Mouse (Mus musculus): ENCODE measurements around the gene Tap2. TPM values are rescaled to one million over a fixed set of nuclear protein-coding genes. Genes with fewer than 3 reads are reported as not detected.
A peak's percentile ranks its signal among the peaks of the same experiment; 100 is the strongest.

The Tap2 gene
- polyA plus RNA-seq, 1 experiment from 2014 or later = 1.6 TPM

DNA sequence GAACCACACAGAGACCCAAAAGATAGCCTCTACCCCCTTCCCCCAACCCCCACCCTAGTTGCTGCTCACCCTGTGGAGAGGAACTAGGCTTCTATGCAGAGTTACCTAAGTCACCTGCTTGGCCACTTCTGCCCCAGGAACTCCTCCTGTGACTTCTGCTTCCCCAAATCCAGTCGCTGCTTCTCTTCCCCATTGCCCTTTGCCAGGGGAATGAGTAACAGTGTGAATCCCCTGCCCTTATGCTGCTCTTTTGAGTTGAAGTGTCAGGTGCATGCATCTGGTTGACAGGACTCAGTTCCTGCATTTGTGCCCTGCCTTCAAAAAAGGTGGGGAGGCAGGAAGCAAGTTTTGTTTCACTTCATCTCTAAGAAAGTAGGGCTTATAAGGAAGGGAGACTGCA, 29.3 kb upstream of the Tap2 start:
- Histone ChIP-seq H3K4me1 (ENCODE audit: control insufficient read depth, insufficient read depth, low read length) (no peaks in the 10 kb centered on the region), H3K9me3 (ENCODE audit: control insufficient read depth, low read length) (peaks cover 5% of the 10 kb centered on the region; the same call in 1 of the 2 replicates), H3K4me2 (ENCODE audit: low read length) (no peak overlapping the region), H3K4me3 (replicated peaks; ENCODE audit: low read depth, low read length) (no peak overlapping the region), H3K27me3 (ENCODE audit: control insufficient read depth, insufficient read depth, low read length) (no peaks in the 10 kb centered on the region), H3K9ac (replicated peaks; ENCODE audit: low read length) (no peak overlapping the region), H3K27ac (replicated peaks; ENCODE audit: low read depth, low read length) (no peak overlapping the region), H3K36me3 (ENCODE audit: control insufficient read depth, insufficient read depth, low read length) (no peaks in the 10 kb centered on the region)
- WGBS = 50% methylated on average over 1 of the region's 1 CpGs
- DNase-seq (no peak), ATAC-seq (ENCODE audit: low FRiP score, low TSS enrichment) (no peak)

DNA sequence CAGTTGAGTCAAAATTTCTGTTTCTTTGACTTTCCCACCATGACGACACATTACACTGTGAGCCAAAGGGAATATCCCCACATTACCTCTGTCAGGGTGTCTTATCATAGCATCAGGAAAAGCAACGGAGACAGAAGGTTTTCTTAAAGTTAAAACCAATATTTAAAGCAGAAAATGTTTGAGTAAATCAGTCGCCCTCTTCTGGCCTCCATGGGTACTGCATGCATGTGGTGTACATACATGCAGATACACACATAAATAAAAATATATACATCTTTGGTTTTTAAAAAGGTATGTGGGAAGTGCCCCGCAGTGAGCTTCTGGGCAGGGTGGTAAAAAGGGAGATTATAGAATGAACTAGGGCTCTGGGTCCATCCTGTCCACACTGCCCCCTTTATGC, 26.1 kb upstream of the Tap2 start:
- H3K36me3 ChIP-seq (ENCODE audit: control insufficient read depth, insufficient read depth, low read length) = no peaks in the 10 kb centered on the region
- no peak for ATAC-seq (ENCODE audit: low FRiP score, low TSS enrichment)
- no peak overlapping the region for H3K27ac ChIP-seq (replicated peaks; ENCODE audit: low read depth, low read length)
- 74% methylated on average over 4 of the region's 4 CpGs for WGBS
- H3K4me3 ChIP-seq (replicated peaks; ENCODE audit: low read depth, low read length) = no peak overlapping the region
- H3K4me1 ChIP-seq (ENCODE audit: control insufficient read depth, insufficient read depth, low read length) = no peaks in the 10 kb centered on the region
- no peak overlapping the region for H3K9ac ChIP-seq (replicated peaks; ENCODE audit: low read length)
- no peak overlapping the region for H3K4me2 ChIP-seq (ENCODE audit: low read length)
- peaks cover 5% of the 10 kb centered on the region; the same call in 1 of the 2 replicates for H3K9me3 ChIP-seq (ENCODE audit: control insufficient read depth, low read length)
- no peak for DNase-seq
- no peaks in the 10 kb centered on the region for H3K27me3 ChIP-seq (ENCODE audit: control insufficient read depth, insufficient read depth, low read length)

DNA sequence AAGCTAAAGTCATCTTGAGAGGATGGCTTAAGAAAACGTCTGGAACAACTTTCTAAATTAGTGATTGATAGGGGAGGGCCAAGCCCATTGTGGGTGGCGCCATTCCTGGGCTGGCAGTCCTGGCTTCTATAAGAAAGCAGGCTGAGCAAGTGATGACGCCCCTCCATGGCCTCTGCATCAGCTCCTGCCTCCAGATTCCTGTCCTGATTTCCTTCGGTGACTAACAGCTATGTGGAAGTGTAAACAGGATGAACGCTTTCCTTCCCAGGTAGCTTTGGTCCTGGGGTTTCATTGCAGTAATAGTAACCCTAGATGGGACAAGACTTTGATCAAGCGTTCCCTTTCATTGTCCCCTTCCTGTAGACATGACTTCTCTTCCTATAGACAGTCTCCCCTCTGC, 24.3 kb upstream of the Tap2 start:
- WGBS = 71% methylated on average over 6 of the region's 6 CpGs
- Histone ChIP-seq H3K9ac (replicated peaks; ENCODE audit: low read length) (no peak overlapping the region), H3K4me2 (ENCODE audit: low read length) (no peak overlapping the region), H3K4me3 (replicated peaks; ENCODE audit: low read depth, low read length) (no peak overlapping the region), H3K27ac (replicated peaks; ENCODE audit: low read depth, low read length) (no peak overlapping the region), H3K9me3 (ENCODE audit: control insufficient read depth, low read length) (peaks cover 3% of the 10 kb centered on the region; the same call in 1 of the 2 replicates), H3K27me3 (ENCODE audit: control insufficient read depth, insufficient read depth, low read length) (no peaks in the 10 kb centered on the region), H3K36me3 (ENCODE audit: control insufficient read depth, insufficient read depth, low read length) (no peaks in the 10 kb centered on the region), H3K4me1 (ENCODE audit: control insufficient read depth, insufficient read depth, low read length) (no peaks in the 10 kb centered on the region)
- DNase-seq = no peak
- ATAC-seq (ENCODE audit: low FRiP score, low TSS enrichment) = no peak

DNA sequence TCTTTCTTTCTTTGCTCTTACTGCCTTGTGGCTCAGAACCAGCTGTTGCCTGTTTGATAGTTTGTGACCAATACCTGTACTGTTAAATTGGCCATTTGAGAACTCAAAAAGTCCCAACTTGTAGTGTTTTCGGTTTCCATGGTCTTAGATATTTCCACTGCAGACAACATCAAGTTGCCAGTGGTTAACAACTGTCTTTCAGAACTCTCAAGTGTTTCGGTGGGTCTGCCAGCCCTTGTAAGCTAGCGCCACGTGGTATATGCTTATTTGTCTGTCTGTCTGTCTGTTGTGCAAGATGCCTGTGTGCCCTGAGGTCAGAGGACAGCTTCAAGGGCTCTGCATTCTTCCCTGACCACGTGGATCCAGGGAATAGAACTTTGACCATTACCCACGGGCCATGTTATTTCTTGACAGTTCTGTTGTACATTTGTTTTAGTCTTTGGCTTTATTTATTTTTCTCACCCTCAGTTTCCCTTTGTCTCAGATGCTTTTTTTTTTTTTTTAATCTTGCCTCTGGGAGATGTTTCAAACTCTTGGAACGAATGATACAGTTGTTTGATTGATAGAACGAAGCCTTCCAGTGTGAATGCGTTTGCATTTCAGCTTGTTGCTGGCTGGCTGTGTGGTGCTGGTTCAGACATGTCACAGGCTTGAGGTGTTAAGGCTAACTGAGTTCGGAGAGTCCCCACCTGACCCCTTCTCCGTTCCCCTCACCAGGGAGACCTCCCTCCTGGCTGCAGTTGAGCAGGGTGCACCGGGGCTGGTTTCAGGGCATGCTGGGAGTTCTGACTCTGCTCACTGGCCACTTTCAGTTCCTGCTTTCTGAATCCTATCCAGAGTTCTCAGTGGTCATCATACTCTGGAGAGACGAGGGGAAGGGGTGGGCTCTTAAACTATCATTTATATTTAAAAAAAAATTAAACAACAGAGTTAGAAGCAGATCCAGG, 23.1 kb upstream of the Tap2 start:
- ATAC-seq (ENCODE audit: low FRiP score, low TSS enrichment) (no peak), DNase-seq (no peak)
- 76% methylated on average over 13 of the region's 13 CpGs for WGBS
- Histone ChIP-seq H3K27me3 (ENCODE audit: control insufficient read depth, insufficient read depth, low read length) (peaks cover 2% of the 10 kb centered on the region; the same call in 1 of the 2 replicates), H3K4me3 (replicated peaks; ENCODE audit: low read depth, low read length) (no peak overlapping the region), H3K4me2 (ENCODE audit: low read length) (no peak overlapping the region), H3K27ac (replicated peaks; ENCODE audit: low read depth, low read length) (no peak overlapping the region), H3K9ac (replicated peaks; ENCODE audit: low read length) (no peak overlapping the region), H3K36me3 (ENCODE audit: control insufficient read depth, insufficient read depth, low read length) (no peaks in the 10 kb centered on the region), H3K4me1 (ENCODE audit: control insufficient read depth, insufficient read depth, low read length) (no peaks in the 10 kb centered on the region), H3K9me3 (ENCODE audit: control insufficient read depth, low read length) (peaks cover 3% of the 10 kb centered on the region; the same call in 1 of the 2 replicates)

DNA sequence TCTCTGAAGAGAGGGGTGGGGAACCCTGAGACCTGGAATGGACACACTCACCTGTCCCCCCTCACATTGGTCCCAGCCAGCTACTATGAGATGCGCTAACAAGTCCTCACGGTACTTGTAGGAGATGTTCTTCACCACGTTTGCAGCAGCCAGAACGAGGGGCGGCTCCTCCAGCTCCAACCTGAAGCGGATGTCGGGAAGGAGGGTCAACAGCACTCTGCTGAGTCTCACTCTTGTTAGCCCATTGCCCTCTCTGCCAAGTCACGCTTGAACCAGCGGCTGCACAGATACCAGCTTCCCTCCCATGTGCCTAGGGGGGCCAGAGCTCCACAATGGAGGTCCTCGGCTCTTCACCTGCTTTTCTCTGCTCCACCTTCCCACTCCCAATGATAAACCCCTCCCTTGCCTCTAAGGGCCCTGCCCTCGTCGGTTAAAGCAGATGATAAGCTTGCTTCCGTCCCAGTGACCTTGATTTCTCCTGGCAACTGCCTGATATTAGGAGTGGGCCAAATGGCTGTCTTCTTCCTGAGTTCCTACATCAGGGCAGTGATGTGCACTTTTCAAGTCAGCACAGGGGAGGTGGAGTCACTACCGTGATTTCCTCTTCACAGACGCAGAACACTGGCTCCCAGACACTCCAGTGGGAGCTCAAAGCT, 19.6 kb upstream of the Tap2 start:
- no peak for ATAC-seq (ENCODE audit: low FRiP score, low TSS enrichment)
- no peak for DNase-seq
- H3K4me3 ChIP-seq (replicated peaks; ENCODE audit: low read depth, low read length) = no peak overlapping the region
- peaks cover 31% of the 10 kb centered on the region for H3K27me3 ChIP-seq (ENCODE audit: control insufficient read depth, insufficient read depth, low read length)
- no peak overlapping the region for H3K27ac ChIP-seq (replicated peaks; ENCODE audit: low read depth, low read length)
- 78% methylated on average over 15 of the region's 15 CpGs for whole genome bisulfite sequencing
- peaks cover 9% of the 10 kb centered on the region; the same call in 1 of the 2 replicates for H3K4me1 ChIP-seq (ENCODE audit: control insufficient read depth, insufficient read depth, low read length)
- H3K36me3 ChIP-seq (ENCODE audit: control insufficient read depth, insufficient read depth, low read length) = no peaks in the 10 kb centered on the region
- H3K9me3 ChIP-seq (ENCODE audit: control insufficient read depth, low read length) = no peaks in the 10 kb centered on the region
- H3K4me2 ChIP-seq (ENCODE audit: low read length) = no peak overlapping the region
- no peak overlapping the region for H3K9ac ChIP-seq (replicated peaks; ENCODE audit: low read length)

DNA sequence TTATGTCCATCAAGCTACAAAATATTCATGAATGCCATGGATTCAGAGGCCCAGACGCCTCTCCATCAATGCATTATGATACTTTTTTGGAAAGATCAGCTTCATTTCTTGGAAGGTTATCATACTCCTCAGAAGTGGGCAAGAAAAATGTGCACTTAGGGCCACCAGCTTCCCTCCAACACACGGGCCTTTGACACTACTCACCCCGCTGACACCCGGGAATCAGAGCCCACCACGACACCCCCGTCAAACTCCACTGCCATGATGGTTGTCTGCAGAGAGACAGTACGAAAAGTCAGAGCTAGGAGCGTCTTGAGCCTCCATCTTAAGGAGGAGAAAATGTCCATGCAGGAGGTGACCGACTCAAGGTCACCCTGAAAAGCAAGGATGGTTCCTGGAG, 17.8 kb upstream of the Tap2 start:
- 94% methylated on average over 9 of the region's 9 CpGs for WGBS
- Histone ChIP-seq H3K9me3 (ENCODE audit: control insufficient read depth, low read length) (no peaks in the 10 kb centered on the region), H3K4me2 (ENCODE audit: low read length) (no peak overlapping the region), H3K27me3 (ENCODE audit: control insufficient read depth, insufficient read depth, low read length) (peaks cover 36% of the 10 kb centered on the region), H3K27ac (replicated peaks; ENCODE audit: low read depth, low read length) (no peak overlapping the region), H3K9ac (replicated peaks; ENCODE audit: low read length) (no peak overlapping the region), H3K36me3 (ENCODE audit: control insufficient read depth, insufficient read depth, low read length) (no peaks in the 10 kb centered on the region), H3K4me1 (ENCODE audit: control insufficient read depth, insufficient read depth, low read length) (peaks cover 9% of the 10 kb centered on the region; the same call in 1 of the 2 replicates), H3K4me3 (replicated peaks; ENCODE audit: low read depth, low read length) (no peak overlapping the region)
- no peak for ATAC-seq (ENCODE audit: low FRiP score, low TSS enrichment)
- no peak for DNase-seq

DNA sequence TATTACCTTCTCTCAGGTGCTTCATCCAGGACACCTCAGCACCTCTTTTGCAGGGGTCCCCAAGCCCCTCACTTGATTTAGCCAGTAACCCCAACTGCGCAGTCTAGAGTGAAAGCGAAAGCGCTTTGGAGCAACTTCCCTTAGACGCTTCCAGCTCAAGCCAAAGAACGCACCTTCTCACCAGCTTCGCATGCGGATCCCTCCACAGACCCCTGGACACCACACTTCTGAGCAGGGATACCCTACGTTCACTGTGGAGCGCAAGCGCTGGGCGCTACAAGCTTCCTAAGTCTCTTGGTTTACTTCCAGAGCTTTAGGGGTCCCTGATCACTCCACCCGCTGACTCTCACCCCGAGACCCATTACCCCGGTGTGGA, 16.5 kb upstream of the Tap2 start:
- Histone ChIP-seq H3K36me3 (ENCODE audit: control insufficient read depth, insufficient read depth, low read length) (no peaks in the 10 kb centered on the region), H3K9me3 (ENCODE audit: control insufficient read depth, low read length) (no peaks in the 10 kb centered on the region), H3K27me3 (ENCODE audit: control insufficient read depth, insufficient read depth, low read length) (peaks cover 36% of the 10 kb centered on the region), H3K4me3 (replicated peaks; ENCODE audit: low read depth, low read length) (peak overlapping the region; percentile 40), H3K9ac (replicated peaks; ENCODE audit: low read length) (peak overlapping the region; percentile 39; the same call in 1 of the 2 replicates), H3K4me2 (ENCODE audit: low read length) (peak overlapping the region; percentile 74), H3K27ac (replicated peaks; ENCODE audit: low read depth, low read length) (no peak overlapping the region), H3K4me1 (ENCODE audit: control insufficient read depth, insufficient read depth, low read length) (peaks cover 9% of the 10 kb centered on the region; the same call in 1 of the 2 replicates)
- no peak for ATAC-seq (ENCODE audit: low FRiP score, low TSS enrichment)
- 3% methylated on average over 14 of the region's 14 CpGs for WGBS
- no peak for DNase-seq

DNA sequence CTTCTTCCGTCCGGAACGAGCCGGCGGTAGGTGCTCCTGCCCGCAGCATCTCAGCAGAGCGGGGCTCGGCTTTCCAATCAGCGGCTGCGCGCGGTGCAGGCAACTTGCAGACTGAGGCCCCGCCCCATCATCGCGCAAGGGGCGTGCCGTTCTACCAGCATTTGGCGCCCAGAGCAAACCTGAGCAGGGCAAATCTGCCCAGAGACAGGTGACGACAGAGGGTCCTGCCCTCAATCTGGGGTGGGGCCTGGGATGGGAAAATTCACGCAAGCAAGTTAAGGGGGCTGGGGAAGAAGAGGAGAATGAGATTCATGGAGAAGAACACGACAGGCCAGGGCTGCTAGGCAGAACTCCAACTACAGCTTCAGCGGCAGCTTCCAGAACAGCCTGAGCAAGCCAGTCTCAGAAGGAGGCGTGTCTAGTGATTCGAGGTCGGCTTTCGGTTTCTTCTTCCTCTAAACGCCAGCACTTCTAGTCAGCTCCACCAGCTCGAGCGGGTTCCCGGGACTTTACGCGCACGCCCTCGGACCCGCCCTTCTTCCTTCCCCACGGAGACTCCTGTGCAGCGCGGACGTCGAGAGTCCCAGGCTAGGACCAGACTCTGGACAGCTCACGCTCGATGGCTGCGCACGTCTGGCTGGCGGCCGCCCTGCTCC, 15.9 kb upstream of the Tap2 start, which contains the start of the genes Tap1 and Psmb9:
TSS of gene Tap1 (plus strand) at position 293 of the 656 bp plus-strand sequence.
TSS of gene Psmb9 (minus strand) at position 504 of the 656 bp plus-strand sequence.
- Histone ChIP-seq H3K9me3 (ENCODE audit: control insufficient read depth, low read length) (no peaks in the 10 kb centered on the region), H3K9ac (replicated peaks; ENCODE audit: low read length) (peak within 1 kb of the TSS; percentile 39), H3K27ac (replicated peaks; ENCODE audit: low read depth, low read length) (no peak within 1 kb of the TSS), H3K36me3 (ENCODE audit: control insufficient read depth, insufficient read depth, low read length) (no peaks in the 10 kb centered on the region), H3K4me3 (replicated peaks; ENCODE audit: low read depth, low read length) (peak within 1 kb of the TSS; percentile 40), H3K4me2 (ENCODE audit: low read length) (peak within 1 kb of the TSS; percentile 74), H3K4me1 (ENCODE audit: control insufficient read depth, insufficient read depth, low read length) (peaks cover 9% of the 10 kb centered on the region; the same call in 1 of the 2 replicates), H3K27me3 (ENCODE audit: control insufficient read depth, insufficient read depth, low read length) (peaks cover 39% of the 10 kb centered on the region)
- under 1% methylated on average over 46 of the region's 46 CpGs for WGBS
- peak; percentile 91 for DNase-seq
- ATAC-seq (ENCODE audit: low FRiP score, low TSS enrichment) = peak; percentile 86
